Mouse (Mus musculus) liver, embryonic 14.5 days (tissue): ENCODE measurements around the gene Bbs9.

Experiments
- CTCF ChIP-seq: IDR thresholded peaks from 2 replicates; pipeline ENCODE4 v1.5.1; 2016; ENCODE audit warnings: antibody characterized with exemption, low read depth, control low read depth
- EP300 ChIP-seq: IDR thresholded peaks from 2 replicates; pipeline ENCODE4 v1.6.1; 2016; ENCODE audit warnings: antibody characterized with exemption, low read depth

DNA sequence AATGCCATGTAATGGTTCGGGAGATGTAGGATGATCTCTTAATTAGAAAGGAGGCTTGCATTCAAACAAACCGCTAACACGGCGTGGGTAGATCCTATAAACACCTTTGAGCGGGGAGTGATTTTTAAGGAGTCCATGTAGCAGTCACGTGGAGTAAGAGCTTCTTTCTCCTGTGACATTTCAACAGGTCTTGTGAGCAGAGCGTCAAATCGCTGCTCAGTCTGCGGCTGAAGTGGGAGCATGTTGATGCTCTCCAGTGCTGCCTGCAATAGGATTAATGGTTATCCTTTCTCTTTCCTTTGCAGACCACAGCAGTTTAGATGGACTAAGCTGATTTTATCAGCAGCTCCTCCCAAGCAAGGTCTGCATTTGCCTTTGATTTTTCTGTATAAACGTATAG is 750 bp downstream of the Bbs9 start:
- no peak for TF ChIP-seq CTCF
- TF ChIP-seq EP300, result no peak
